Mouse (Mus musculus) spleen, postnatal 36 days (tissue): ENCODE measurements at regions not wholly inside any gene's neighbourhood (a gene's known extent, or its start where the extent isn't known, plus 50 kb on each side); places are given as distances from the start of the nearest gene placed in this dataset.

ENCODE experiments used
- DNase-seq, 2 experiments: peaks; one replicate each; pipeline ENCODE4 v3.0.0; 2022; ENCODE audit warnings: low spot score in 2 of 2, mixed read lengths in 1 of 2

DNA sequence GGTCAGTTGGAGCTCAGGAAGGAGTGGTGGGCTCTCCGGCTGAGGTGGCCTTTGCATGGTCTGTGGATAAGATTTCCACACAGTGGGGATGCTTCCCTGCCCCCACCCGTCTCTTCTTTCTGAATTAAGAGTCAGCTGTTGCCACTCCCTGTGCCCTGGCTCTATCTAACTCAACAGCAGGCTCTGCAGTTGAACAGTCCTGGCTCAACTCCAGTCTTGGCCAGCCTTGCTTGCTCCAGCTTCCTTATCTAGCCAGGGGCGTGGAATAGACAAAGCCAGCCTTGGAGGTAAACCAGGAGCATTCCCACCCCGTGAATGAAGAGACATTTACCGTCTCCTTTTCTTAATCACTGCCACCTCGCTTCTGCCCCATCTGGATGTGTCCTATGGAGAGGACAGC is 89.7 kb downstream of the Mn1 start:
- DNase-seq, result peak; percentile 21 to 54

DNA sequence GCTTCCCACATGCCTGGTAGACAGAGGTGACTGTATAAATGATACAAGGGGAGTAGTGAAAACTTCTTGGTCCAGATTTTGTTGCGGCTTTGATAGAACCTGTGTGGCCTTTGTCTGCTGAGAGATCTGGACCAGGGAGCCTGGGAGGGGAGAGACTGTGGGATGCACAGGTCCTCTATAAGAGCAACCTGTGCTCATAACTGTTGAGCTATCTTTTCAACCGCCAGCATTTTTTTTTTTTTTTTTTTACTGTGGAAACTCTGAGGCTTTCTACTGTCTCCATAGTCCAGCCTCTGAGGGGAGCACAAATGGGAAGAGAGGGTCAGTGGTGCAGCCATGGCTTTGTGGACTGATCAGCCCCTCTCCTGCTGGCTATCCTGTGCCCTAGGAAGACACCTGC is 90.2 kb downstream of the Mn1 start:
- no peak for DNase-seq

DNA sequence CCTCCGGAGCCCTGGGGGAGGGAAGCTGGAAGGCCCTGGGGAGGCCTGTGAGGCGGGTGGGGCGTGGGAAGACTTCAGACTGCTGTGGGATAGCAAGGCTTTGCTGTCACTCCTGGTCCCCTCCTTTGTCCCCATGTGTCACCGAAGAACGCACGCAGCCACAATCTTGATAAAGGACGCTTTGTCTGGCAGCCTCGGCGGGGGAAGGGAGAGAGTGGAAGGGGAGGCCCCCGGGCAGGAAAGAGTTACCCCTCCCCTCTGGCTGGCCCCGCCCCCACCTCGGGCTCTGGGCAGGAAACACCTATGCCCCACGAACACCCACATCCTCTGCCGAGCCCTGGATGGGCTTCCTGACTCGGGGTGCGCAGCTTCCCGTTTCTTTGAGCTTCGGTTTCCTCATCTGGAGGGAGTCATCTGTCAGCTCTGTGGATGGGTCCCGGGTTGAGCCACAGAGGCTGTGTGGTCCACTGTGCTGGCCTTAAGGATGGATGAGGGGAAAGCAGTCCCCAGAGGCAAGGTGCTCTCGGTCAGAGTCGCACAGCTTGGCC is 91.9 kb downstream of the Mn1 start:
- DNase-seq, result peak; percentile 90 to 91

DNA sequence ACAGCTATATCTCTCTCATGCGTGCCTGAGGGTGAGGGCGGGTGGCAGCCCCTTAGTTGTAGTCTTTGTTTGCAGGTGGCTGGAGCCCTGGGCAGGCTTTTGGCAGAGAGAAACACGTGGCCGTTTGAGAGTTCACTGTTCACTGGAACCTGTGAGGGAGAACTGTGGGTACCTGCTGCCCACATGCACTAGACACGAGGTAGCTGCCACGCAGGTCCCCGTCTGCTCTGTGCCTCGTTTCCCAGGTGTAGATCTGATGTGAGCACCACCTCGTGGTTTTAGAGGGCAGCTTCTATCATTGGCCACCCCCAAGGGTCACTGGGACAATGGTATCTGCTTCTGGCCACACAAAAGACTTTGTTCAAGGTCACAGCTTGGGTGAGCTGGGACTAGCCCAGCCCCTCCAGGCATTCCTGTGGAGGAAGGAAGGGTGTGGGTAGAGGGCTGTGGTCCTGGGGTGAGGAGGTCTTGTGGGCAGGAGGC is 92.5 kb downstream of the Mn1 start:
- DNase-seq, result peak; percentile 50 to 52

DNA sequence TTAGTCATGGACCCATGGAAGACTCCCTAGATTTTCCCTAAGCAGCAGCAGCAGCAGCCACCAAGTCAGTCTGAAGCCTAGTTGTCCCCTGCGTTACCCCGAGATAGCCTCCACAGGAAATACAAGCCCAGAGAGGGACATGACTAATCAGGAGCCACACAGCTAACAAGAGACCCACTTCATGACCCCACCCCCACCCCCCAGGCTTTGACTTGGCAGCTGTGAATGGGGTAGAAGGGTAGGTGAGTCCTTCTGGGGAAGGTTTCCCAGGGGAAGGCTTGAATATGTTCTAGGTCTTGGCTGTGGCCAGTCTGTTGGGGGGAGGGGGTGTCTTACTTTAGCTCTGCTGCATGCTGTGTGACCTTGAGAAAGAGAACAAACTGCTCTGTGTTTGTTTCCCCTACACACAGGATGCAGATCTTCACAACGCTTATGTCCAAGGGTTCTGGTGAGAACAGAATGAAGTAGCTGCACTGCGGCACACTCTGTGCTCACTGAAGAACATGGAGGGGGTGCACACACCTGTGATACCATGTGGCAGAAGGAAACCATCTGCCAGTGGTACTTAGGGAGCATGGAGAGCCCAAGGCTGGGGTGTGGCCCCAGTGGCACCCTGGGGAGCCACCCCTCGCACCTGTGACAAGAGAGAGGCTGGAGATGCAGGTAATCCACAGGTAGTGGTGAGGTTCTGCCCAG is 93.2 kb downstream of the Mn1 start:
- DNase-seq, result no peak

DNA sequence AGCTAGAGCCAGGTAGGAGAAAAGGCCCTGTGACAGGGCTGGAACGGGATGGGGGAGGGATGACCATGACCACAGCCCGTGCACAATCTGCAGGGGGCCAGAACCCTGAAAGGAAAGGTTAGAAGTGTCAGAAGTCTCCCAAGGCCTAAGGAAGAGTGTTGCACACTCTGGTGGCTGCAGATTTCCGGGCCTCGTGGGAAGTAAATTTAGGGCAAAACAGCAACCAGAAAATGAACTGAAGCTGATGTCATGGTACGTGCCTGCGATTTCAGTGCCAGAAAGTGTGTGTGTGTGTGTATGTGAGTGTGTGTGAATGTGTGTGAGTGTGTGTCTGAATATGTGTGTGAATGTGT is 93.7 kb downstream of the Mn1 start:
- no peak for DNase-seq

DNA sequence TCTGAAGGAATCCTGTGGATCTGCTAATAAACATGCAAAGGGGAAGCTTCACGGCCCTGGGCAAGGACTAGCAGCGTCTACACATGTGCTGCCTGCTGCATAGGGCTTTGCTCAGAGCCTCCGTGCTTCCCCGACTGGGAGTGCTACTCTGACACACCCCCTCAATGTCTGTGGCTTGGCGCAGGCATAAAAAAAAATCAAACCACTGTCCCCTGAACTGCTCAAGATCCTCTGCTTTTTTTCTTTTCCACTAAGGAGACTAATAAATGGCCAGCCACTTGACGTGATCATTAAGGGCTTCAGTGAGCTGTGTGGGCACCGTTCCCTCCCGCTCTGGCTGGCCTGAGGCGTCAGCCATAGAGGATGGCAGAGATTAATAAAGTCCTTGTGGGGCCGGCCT is 94.8 kb downstream of the Mn1 start:
- DNase-seq, result no peak

DNA sequence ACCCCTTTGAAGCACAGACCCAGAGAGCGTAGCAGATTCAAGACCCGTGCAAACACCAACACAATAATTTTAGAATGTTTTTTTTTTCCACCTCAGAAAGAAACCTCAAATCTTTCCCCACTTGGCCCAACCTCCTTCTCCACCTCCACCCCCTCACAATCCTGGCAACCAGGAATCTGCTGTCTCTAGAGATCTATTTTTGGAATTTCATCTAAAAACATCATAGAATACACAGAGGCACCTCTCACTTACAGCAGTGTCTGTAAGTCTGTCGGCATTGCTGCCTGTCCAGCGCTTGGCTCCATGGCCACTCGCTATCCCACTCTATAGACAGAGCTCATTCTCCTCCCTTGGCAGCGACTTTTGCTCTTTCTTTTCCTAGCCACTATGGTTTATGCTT is 96.8 kb downstream of the Mn1 start:
- no peak for DNase-seq

DNA sequence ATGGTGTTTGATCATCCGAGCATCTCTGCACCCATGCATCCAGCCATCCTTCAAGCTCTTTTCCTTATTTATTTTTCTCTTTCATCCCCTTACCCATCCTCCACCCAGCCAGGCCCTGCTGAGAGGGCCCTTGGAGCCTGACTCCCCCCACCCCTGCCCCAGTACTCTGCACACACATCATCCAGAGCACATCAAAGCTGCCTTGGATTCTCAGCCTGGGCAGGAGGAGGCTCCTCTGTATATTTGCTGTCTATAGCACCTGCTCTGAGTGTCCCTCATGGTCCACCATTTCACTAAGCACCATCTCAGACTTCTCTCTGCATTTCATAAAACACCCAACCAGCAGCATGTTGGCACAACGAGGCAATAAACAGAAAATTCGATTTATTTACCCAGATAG is 101.9 kb downstream of the Mn1 start:
- no peak for DNase-seq

DNA sequence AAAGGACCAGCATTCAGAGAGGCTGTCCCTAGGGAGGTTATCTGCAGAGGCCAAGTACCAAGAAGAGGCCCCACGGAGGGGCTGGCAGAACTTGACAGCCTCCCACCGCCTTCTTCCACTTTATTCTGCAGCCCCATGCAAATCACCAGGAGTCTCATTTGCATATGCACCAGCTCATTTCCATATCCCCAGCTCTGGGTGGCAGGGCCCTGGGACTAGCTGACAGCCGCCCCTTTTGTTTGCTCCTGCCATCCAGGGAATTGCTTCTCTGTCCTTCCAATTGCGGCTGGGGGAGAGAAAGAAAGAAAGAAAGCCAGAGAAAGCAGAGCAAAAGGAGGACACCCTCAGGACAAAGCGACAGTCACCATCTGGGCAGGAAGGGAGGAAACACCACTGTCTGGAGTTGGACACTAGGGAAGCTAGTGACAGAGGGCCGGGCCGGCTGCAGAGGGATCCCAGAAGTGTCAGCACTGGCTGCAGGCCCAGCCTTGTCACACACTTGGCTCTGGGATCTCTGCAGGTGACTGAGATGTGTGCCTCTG is 102.4 kb downstream of the Mn1 start:
- DNase-seq, result peak; percentile 69

DNA sequence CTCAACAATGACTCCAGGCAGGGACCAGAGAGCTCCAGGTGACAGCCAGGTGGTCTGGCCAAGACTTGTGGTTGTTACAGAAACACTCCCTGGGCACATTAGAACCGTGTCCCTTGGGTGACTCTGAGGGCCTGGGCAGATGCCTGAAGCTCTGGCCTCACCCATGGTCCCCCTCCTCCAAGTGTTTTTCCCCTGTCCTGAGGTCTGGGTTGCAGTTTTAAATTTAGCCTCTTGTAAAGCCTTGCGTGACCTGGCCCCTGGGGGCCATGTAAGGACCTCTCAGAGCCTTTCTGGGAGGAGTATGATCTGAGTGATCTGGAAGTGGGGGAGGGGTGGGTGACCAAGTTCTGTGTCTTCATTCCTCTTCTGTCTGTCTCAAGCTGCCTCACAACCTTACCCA is 104.7 kb downstream of the Mn1 start:
- no peak for DNase-seq

DNA sequence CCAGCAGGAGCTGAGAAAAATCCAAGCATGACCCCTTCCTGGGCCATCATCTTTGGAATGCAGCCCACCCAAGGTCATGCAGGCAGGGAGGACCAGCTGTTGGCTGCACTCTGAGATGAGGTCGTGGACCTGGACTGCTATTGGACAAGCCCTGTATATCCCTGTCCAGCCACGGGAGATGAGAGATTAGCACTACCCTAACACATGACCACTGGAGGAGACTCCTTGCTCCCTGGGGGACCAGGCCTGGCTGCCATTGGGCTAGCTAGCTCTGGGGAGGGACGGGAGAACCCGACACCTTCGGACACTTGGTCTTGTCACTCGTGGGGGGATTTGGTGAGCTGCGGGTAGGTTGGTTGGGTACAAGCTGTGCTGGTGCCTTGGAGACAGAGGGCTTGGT is 105.4 kb downstream of the Mn1 start:
- no peak for DNase-seq

DNA sequence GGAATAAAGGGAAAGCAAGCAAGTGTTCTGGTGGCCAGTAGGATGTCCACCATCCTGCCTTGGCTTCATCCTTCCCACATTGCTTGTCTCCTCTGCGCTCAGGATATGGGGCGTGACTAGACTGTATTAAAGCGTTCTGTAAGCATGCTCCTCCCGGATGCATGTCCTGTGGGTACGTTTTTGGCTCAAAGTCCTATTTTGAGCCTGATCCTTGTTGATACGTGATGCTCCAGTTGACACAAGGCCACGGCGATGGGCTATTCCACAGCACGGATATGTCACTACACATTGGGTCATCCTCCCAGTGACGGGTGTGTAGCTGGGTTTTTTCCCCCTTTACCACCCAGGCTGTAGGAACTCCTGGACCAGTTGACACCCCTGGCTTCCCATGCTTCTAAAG is 110.6 kb downstream of the Mn1 start:
- DNase-seq, result no peak

DNA sequence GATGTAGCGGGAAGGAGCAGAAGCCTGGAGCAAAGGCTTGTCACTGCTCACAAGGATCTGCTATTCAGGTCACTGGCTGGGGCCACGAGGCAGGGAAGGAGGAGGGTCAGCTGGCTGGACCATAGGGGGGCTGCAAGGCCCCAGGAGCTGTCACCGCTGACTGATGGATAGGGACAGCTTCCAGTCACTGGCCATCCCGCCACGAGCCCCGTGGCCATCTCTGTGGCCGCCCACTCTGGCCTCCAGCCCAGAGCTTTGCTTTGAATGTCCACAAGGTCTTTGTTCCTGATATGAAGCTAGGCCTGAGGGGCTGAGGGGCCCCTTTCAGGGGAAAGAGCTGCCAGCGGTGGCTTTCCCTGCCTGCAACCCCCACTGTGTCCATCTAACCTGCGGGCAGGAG is 111.9 kb downstream of the Mn1 start:
- DNase-seq, result no peak

DNA sequence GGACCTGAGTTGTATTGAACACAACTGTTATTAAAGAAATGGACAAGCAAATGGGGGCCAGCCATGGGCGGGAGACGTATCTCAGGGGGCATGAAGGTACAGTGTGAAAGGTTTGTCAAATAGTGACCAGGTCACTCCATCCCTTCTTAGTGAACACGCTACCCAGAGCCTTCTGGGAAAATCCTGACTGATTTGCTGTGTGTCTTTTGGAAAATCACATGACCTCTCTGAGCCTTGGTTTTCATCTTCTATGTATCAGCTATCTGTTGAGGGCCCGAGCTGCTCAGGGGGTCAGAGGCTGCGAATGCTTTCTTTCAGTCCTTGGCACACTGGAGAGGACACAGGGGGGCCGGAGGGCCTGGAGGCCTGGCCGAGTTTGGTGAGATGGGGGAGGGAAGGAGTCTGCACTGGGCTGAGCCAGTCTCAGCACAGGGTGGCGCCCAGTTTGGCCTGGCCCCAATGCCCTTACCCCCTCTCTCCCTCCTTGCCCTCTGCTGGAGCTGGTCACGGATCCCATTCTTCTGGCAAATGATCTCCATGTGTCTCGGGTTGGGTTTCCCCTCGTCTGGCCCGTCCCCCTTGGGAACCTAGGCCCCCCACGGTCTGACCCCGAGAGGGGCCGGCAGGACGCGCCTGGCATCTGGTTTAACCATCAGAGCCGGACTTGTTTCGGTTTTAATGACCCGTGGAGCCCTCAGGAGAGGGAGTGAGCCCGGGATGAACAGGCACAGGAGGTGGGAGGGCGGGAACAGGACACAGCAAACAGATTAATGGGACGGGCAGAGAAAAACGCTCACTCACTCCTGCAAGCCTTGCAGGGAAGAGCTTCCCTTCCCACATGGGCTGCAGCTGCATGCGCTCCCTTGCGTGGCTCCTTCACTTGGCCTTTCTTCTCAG is 113.7 kb downstream of the Mn1 start:
- no peak for DNase-seq

DNA sequence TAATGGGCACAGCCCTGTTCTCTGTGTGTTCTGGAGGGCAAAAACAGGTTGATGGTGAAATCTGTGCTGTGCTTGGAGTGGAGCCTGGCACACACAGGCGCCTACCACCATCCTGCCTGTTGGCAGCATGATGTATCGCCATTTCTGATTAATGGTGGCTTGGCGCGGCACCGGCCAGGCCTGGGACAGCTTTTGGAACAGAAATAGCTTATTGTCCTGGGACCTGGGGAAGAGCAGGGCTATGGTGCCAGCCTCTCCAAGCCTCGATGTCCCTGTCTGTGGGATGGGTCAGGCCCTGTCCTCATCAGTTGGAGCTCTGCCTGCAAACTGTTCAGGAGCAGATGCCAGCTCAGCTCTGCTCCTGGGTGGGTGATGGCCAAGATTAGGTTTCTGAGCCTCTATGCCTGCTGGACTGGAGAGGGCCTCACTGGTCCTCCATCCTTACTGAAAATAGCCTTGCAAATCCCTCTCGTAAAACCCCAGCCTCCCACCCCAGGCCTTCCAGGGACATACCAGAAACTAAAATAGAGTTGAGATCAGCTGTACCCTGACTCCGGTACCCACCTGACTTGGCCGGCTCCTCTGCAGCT is 115.4 kb downstream of the Mn1 start:
- DNase-seq, result no peak

DNA sequence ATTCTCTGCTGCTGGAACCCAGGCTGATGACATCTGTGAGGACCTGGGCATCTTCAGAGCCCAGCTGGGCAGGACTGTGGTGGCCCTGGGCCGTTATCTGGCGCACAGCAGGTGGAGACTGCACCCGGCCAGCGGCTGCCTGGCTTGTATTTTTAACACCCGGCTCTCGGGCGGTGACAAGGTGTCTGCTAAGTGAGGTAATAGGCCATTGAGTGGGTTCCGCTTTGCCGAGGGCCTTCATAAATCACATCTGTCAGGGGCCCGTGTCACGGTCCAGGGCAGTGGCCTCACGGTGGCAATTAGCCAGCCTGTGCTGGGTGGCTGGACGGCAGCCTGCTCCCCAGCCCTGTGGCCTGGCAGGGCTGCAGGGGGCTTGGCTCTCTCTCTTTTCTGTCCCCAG is 118.8 kb downstream of the Mn1 start:
- no peak for DNase-seq

DNA sequence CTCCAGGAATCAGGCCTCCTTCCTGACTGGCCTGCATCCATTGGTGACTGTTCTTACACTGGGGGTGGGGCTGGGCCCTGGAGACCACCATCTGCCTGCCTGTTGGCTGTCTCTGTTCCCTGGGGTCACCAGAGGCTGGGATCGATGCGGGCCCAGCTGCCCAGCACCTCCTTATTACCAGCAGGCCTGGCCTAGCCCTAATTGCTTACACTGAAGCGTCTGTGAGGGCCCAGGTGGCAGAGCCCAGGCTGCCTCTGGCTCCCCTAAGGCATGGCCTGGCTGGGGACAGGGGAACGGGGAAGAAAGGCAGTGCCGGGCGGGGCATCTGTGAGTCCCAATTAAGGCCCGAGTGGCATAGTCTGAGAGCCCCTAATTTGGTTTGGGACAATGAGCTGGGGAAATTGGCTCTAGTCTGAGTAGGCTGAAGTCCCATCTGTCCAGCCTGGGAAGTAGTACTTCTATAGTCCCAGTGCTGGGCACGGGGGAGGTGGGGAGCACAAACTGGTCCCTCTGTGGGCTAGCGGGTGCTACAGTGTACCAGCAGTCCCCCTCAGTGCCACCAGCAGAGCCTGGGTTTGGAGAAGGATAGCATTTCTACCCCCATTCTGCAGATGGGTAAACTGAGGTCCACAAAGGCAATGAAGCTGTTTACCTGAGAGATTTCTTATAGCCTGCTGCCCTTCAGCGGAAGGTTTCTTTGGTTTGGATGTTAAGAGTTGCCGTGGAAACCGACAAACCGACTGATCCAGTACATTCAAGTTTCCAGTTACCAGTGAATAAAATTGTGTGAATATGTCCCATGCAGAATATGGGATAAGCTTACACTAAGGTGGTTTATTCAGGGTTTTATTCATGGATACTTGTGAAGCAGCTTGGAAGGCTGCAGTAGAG is 121.6 kb downstream of the Mn1 start:
- DNase-seq, result no peak

DNA sequence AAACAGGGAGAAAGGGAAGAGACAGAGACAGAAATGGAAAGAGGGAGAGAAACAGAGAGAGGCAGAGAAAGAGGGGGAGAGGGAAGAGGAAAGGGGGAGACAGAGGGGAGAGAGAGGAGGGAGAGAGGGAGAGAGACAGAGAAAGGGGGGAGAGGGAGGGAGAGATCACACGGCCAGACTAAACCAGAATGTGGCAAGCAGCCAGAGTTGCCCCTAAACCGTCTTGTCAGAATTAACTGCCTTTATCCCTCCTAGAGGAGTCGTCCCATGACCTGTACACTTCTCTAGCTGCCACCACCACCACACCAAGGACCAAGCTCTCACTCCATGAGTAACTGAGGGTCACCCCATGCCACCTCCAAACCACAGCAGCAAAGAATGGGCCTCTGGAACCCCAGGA is 123.3 kb downstream of the Mn1 start:
- no peak for DNase-seq

DNA sequence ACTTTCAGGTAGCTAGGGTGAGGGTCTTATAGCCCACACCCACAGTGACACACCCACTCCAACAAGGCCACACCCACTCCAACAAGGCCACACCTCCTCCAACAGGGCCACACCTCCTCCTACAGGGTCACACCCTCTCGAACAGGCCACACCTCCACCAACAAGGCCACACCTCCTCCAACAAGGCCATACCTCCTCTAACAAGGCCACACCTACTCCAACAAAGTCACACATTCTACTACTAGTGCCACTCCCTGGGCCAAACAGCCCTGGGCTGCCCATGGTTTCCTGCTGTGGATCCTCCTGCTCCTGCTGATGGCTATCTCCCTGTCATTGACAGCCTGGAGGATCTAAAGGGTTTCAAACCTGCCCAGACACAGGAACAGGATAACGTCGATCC is 124.9 kb downstream of the Mn1 start:
- no peak for DNase-seq
